Mouse (Mus musculus): Measurements from ENCODE around the gene Yif1a. TPM values are rescaled to one million over a fixed set of nuclear protein-coding genes. Genes with fewer than 3 reads are reported as not detected.

Gene Yif1a
- total RNA-seq, 2 experiments from 2014 or later = 1.9 to 7.1 TPM

GRCm38 (mm10) chr19:5058801-5059771, 29.3 kb upstream of the Yif1a start:
- no peak for ATAC-seq (replicated peaks; ENCODE audit: low FRiP score, poor library complexity, severe bottlenecking)

GRCm38 (mm10) chr19:5060365-5061330, 27.7 kb upstream of the Yif1a start:
- no peak for ATAC-seq (replicated peaks; ENCODE audit: low FRiP score, poor library complexity, severe bottlenecking)

GRCm38 (mm10) chr19:5062041-5062440, 26.3 kb upstream of the Yif1a start:
- no peak for ATAC-seq (replicated peaks; ENCODE audit: low FRiP score, poor library complexity, severe bottlenecking)

- ATAC-seq (replicated peaks; ENCODE audit: low FRiP score, poor library complexity, severe bottlenecking) = no peak
Measured at GRCm38 (mm10) chr19:5062446-5062845, 25.9 kb upstream of the Yif1a start.

- ATAC-seq (replicated peaks; ENCODE audit: low FRiP score, poor library complexity, severe bottlenecking) = no peak
Measured at GRCm38 (mm10) chr19:5065104-5065503, 23.2 kb upstream of the Yif1a start.

- ATAC-seq (replicated peaks; ENCODE audit: low FRiP score, poor library complexity, severe bottlenecking) = peak; percentile 64
Measured at GRCm38 (mm10) chr19:5067040-5067799, 21.1 kb upstream of the Yif1a start.

- ATAC-seq (replicated peaks; ENCODE audit: low FRiP score, poor library complexity, severe bottlenecking) = no peak
Measured at GRCm38 (mm10) chr19:5067867-5068569, 20.3 kb upstream of the Yif1a start, which contains the start of gene Cd248. TSS of gene Cd248 (plus strand) at chr19:5068078.

- ATAC-seq (replicated peaks; ENCODE audit: low FRiP score, poor library complexity, severe bottlenecking) = no peak
Measured at GRCm38 (mm10) chr19:5068570-5069234, 19.6 kb upstream of the Yif1a start.

GRCm38 (mm10) chr19:5069486-5069885, 18.9 kb upstream of the Yif1a start:
- no peak for ATAC-seq (replicated peaks; ENCODE audit: low FRiP score, poor library complexity, severe bottlenecking)

- ATAC-seq (replicated peaks; ENCODE audit: low FRiP score, poor library complexity, severe bottlenecking) = no peak
Measured at GRCm38 (mm10) chr19:5069978-5070377, 18.4 kb upstream of the Yif1a start.

GRCm38 (mm10) chr19:5071077-5071476, 17.3 kb upstream of the Yif1a start:
- ATAC-seq (replicated peaks; ENCODE audit: low FRiP score, poor library complexity, severe bottlenecking) = no peak

GRCm38 (mm10) chr19:5071545-5072369, 16.6 kb upstream of the Yif1a start:
- ATAC-seq (replicated peaks; ENCODE audit: low FRiP score, poor library complexity, severe bottlenecking) = peak; percentile 74

- 0 out of 2 replicates have a peak, but pooled peaks have one; percentile 13 for ATAC-seq (replicated peaks; ENCODE audit: low FRiP score, poor library complexity, severe bottlenecking)
Measured at GRCm38 (mm10) chr19:5072389-5073019, 15.8 kb upstream of the Yif1a start.

- ATAC-seq (replicated peaks; ENCODE audit: low FRiP score, poor library complexity, severe bottlenecking) = 0 out of 2 replicates have a peak, but pooled peaks have one; percentile 40
Measured at GRCm38 (mm10) chr19:5073028-5073427, 15.3 kb upstream of the Yif1a start.

- ATAC-seq (replicated peaks; ENCODE audit: low FRiP score, poor library complexity, severe bottlenecking) = no peak
Measured at GRCm38 (mm10) chr19:5073518-5073917, 14.8 kb upstream of the Yif1a start.

- no peak for ATAC-seq (replicated peaks; ENCODE audit: low FRiP score, poor library complexity, severe bottlenecking)
Measured at GRCm38 (mm10) chr19:5079279-5079678, 9.1 kb upstream of the Yif1a start.

- ATAC-seq (replicated peaks; ENCODE audit: low FRiP score, poor library complexity, severe bottlenecking) = no peak
Measured at GRCm38 (mm10) chr19:5082005-5082404, 6.3 kb upstream of the Yif1a start.

Measured in erythroblast, adult 5-6 weeks (primary cell).